Mouse (Mus musculus): ENCODE measurements around the gene Gm20219. TPM values are rescaled to one million over a fixed set of nuclear protein-coding genes. Genes with fewer than 3 reads are reported as not detected.

Gm20219 gene
- polyA plus RNA-seq, 1 experiment from 2014 or later, result not detected

- no peak overlapping the region for H3K27ac ChIP-seq (ENCODE audit: low read depth, low read length)
- H3K9me3 ChIP-seq (ENCODE audit: control insufficient read depth), result no peaks in the 10 kb centered on the region
- no peak for TF ChIP-seq CTCF (IDR thresholded peaks at IDR 0.05; ENCODE audit: low read depth)
- H3K4me2 ChIP-seq (replicated peaks; ENCODE audit: low read depth), result no peak overlapping the region
- no peak for ATAC-seq
- no peaks in the 10 kb centered on the region for H3K4me1 ChIP-seq (replicated peaks; ENCODE audit: control insufficient read depth, insufficient read depth, low read length)
- no peaks in the 10 kb centered on the region for H3K27me3 ChIP-seq (replicated peaks; ENCODE audit: control insufficient read depth, insufficient read depth, low read length)
- H3K36me3 ChIP-seq (ENCODE audit: control insufficient read depth, insufficient read depth), result no peaks in the 10 kb centered on the region
- 48% methylated on average over 1 of the region's 1 CpGs for WGBS
- H3K4me3 ChIP-seq (ENCODE audit: low read depth, low read length), result no peak overlapping the region
- H3K9ac ChIP-seq (ENCODE audit: low read depth, low read length), result no peak overlapping the region
These were observed 31.4 kb downstream of the Gm20219 start for GRCm38 (mm10) chr17:56522744-56523143.

GRCm38 (mm10) chr17:56515690-56516410 lies 38.3 kb downstream of the Gm20219 start:
- TF ChIP-seq CTCF (IDR thresholded peaks at IDR 0.05; ENCODE audit: low read depth), result no peak
- Histone ChIP-seq H3K4me3 (ENCODE audit: low read depth, low read length) (no peak overlapping the region), H3K36me3 (ENCODE audit: control insufficient read depth, insufficient read depth) (no peaks in the 10 kb centered on the region), H3K4me1 (replicated peaks; ENCODE audit: control insufficient read depth, insufficient read depth, low read length) (no peaks in the 10 kb centered on the region), H3K9me3 (ENCODE audit: control insufficient read depth) (no peaks in the 10 kb centered on the region), H3K4me2 (replicated peaks; ENCODE audit: low read depth) (no peak overlapping the region), H3K27me3 (replicated peaks; ENCODE audit: control insufficient read depth, insufficient read depth, low read length) (peaks cover 29% of the 10 kb centered on the region), H3K9ac (ENCODE audit: low read depth, low read length) (no peak overlapping the region), H3K27ac (ENCODE audit: low read depth, low read length) (no peak overlapping the region)
- WGBS, result 13% methylated on average over 13 of the region's 13 CpGs
- ATAC-seq, result peak; percentile 11; the same call in 1 of the 2 replicates

GRCm38 (mm10) chr17:56514916-56515315 lies 39.3 kb downstream of the Gm20219 start:
- no peak overlapping the region for H3K9ac ChIP-seq (ENCODE audit: low read depth, low read length)
- no peak overlapping the region for H3K4me2 ChIP-seq (replicated peaks; ENCODE audit: low read depth)
- no peak for TF ChIP-seq CTCF (IDR thresholded peaks at IDR 0.05; ENCODE audit: low read depth)
- H3K4me1 ChIP-seq (replicated peaks; ENCODE audit: control insufficient read depth, insufficient read depth, low read length), result no peaks in the 10 kb centered on the region
- 48% methylated on average over 12 of the region's 12 CpGs for WGBS
- peaks cover 38% of the 10 kb centered on the region for H3K27me3 ChIP-seq (replicated peaks; ENCODE audit: control insufficient read depth, insufficient read depth, low read length)
- H3K4me3 ChIP-seq (ENCODE audit: low read depth, low read length), result no peak overlapping the region
- H3K27ac ChIP-seq (ENCODE audit: low read depth, low read length), result no peak overlapping the region
- H3K9me3 ChIP-seq (ENCODE audit: control insufficient read depth), result no peaks in the 10 kb centered on the region
- no peak for ATAC-seq
- no peaks in the 10 kb centered on the region for H3K36me3 ChIP-seq (ENCODE audit: control insufficient read depth, insufficient read depth)

DNA sequence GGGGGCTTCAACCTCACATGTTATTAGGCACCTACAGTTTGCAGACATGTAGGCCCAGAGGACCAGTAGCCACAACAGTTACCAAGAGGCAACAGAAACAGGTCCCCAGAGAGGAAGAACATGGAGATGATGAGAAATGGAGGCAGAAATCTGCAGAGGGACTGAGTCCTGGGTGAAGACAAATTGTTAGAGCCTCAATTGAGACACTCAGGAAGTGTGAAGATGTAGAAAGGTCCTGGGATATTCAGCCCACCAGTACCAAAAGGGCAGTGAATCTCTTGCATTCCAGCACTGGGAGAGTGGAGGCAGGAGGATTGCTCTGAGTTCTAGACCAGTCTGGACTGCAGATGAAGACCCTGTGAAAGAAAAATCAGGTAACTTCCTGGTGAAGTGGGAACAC lies 39.9 kb downstream of the Gm20219 start:
- Histone ChIP-seq H3K4me1 (replicated peaks; ENCODE audit: control insufficient read depth, insufficient read depth, low read length) (no peaks in the 10 kb centered on the region), H3K9ac (ENCODE audit: low read depth, low read length) (no peak overlapping the region), H3K9me3 (ENCODE audit: control insufficient read depth) (no peaks in the 10 kb centered on the region), H3K4me2 (replicated peaks; ENCODE audit: low read depth) (no peak overlapping the region), H3K4me3 (ENCODE audit: low read depth, low read length) (no peak overlapping the region), H3K27me3 (replicated peaks; ENCODE audit: control insufficient read depth, insufficient read depth, low read length) (peaks cover 38% of the 10 kb centered on the region), H3K36me3 (ENCODE audit: control insufficient read depth, insufficient read depth) (no peaks in the 10 kb centered on the region), H3K27ac (ENCODE audit: low read depth, low read length) (no peak overlapping the region)
- ATAC-seq, result no peak
- TF ChIP-seq CTCF (IDR thresholded peaks at IDR 0.05; ENCODE audit: low read depth), result no peak

DNA sequence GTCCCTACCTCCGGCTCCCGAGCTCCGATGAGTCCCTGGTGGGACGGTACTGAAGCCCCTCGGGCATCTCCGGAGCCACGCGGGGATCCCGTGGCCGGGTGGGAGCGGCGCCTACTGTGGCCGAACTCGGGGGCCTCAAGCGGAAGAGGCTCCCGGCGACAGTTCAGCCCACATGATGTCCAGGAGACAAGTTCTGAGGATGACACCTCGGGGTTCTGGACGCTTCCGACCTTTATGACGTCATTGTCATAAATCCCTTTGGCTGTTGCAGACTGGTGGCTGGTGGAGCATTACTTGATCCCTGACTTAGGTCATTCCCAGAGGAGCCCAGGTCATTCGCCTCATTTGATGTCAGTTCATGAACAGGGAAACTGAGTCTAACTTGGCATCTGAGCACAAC lies 41.9 kb downstream of the Gm20219 start, which contains the start of gene Znrf4:
Gene Znrf4, minus strand, starts transcription at position 122 of the 400 bp plus-strand sequence.
- no peaks in the 10 kb centered on the region for H3K9me3 ChIP-seq (ENCODE audit: control insufficient read depth)
- no peak for ATAC-seq
- no peaks in the 10 kb centered on the region for H3K4me1 ChIP-seq (replicated peaks; ENCODE audit: control insufficient read depth, insufficient read depth, low read length)
- H3K36me3 ChIP-seq (ENCODE audit: control insufficient read depth, insufficient read depth), result no peaks in the 10 kb centered on the region
- H3K9ac ChIP-seq (ENCODE audit: low read depth, low read length), result no peak within 1 kb of the TSS
- 61% methylated on average over 22 of the region's 22 CpGs for WGBS
- no peak for TF ChIP-seq CTCF (IDR thresholded peaks at IDR 0.05; ENCODE audit: low read depth)
- peak within 1 kb of the TSS; percentile 47 for H3K4me2 ChIP-seq (replicated peaks; ENCODE audit: low read depth)
- no peak within 1 kb of the TSS for H3K27ac ChIP-seq (ENCODE audit: low read depth, low read length)
- H3K27me3 ChIP-seq (replicated peaks; ENCODE audit: control insufficient read depth, insufficient read depth, low read length), result peaks cover 38% of the 10 kb centered on the region
- peak within 1 kb of the TSS; percentile 18 for H3K4me3 ChIP-seq (ENCODE audit: low read depth, low read length)

DNA sequence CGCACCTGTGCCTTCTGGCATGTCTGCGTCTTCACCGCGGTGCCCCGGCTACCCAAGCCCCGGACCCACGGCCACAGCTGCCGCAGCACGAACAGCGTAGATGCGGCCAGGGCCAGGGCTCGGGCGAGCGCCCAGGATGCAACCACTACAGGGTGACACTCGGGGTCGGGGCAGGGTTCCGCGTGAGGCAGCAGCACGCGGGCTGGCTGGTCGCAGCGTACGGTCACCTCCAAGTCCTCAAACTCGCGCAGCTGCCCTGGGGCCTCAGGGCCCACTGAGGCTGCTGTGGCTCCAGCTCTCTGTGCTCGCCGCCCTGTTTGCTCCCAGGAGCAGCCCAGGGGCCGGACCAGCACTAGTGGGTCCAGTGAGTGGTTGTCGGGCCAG lies 42.5 kb downstream of the Gm20219 start:
- no peak for TF ChIP-seq CTCF (IDR thresholded peaks at IDR 0.05; ENCODE audit: low read depth)
- H3K36me3 ChIP-seq (ENCODE audit: control insufficient read depth, insufficient read depth), result no peaks in the 10 kb centered on the region
- ATAC-seq, result no peak
- 20% methylated on average over 29 of the region's 29 CpGs for WGBS
- H3K9me3 ChIP-seq (ENCODE audit: control insufficient read depth), result no peaks in the 10 kb centered on the region
- H3K27me3 ChIP-seq (replicated peaks; ENCODE audit: control insufficient read depth, insufficient read depth, low read length), result peaks cover 38% of the 10 kb centered on the region
- H3K4me1 ChIP-seq (replicated peaks; ENCODE audit: control insufficient read depth, insufficient read depth, low read length), result no peaks in the 10 kb centered on the region
- H3K27ac ChIP-seq (ENCODE audit: low read depth, low read length), result no peak overlapping the region
- peak overlapping the region; percentile 18 for H3K4me3 ChIP-seq (ENCODE audit: low read depth, low read length)
- no peak overlapping the region for H3K9ac ChIP-seq (ENCODE audit: low read depth, low read length)
- peak overlapping the region; percentile 47 for H3K4me2 ChIP-seq (replicated peaks; ENCODE audit: low read depth)

Measured in intestine, postnatal 0 days (tissue).